Mouse (Mus musculus) ES-E14 (cell line): ENCODE results near the gene Aifm3. TPM values are rescaled to one million over a fixed set of nuclear protein-coding genes. Genes with fewer than 3 reads are reported as not detected.

Experiments used
- DNase-seq: peaks from one replicate; pipeline ENCODE4 v3.0.0-alpha.2; 2013; ENCODE audit warnings: low read depth, low spot score
- H3K27ac ChIP-seq: 2 replicates; pipeline ENCODE4 v1.5.1; 2012; ENCODE audit warnings: low read depth, mild to moderate bottlenecking, low read length, moderate library complexity, mixed read lengths; ENCODE audit not compliant: poor library complexity, insufficient read depth, severe bottlenecking
- H3K36me3 ChIP-seq: 2 replicates; pipeline ENCODE4 v1.6.1; 2012; ENCODE audit warnings: mild to moderate bottlenecking, low read length, moderate library complexity, mixed read lengths; ENCODE audit not compliant: control insufficient read depth, poor library complexity, insufficient read depth, severe bottlenecking
- H3K4me1 ChIP-seq, 2 experiments: fragments of 150-350 bp in 1 of 2; sonication (generic) in 1 of 2; 2 replicates each; pipeline ENCODE4 v1.6.1; 2012; ENCODE audit warnings: low read length in 2 of 2, mild to moderate bottlenecking in 1 of 2, mixed read lengths in 1 of 2; ENCODE audit not compliant: control insufficient read depth in 2 of 2, insufficient read depth in 2 of 2, poor library complexity in 1 of 2
- H3K4me3 ChIP-seq, 2 experiments: fragments of 150-350 bp in 1 of 2; sonication (generic) in 1 of 2; 2 replicates each; pipeline ENCODE4 v1.5.1; 2012; ENCODE audit warnings: low read length in 2 of 2, low read depth in 1 of 2, mild to moderate bottlenecking in 1 of 2, mixed read lengths in 1 of 2; ENCODE audit not compliant: insufficient read depth in 1 of 2, poor library complexity in 1 of 2, severe bottlenecking in 1 of 2
- H3K9ac ChIP-seq: 2 replicates; pipeline ENCODE4 v1.6.1; 2012; ENCODE audit warnings: low read depth, mild to moderate bottlenecking, low read length, mixed read lengths; ENCODE audit not compliant: poor library complexity, insufficient read depth, severe bottlenecking
- H3K9me3 ChIP-seq: fragments of 150-350 bp; sonication (generic); 2 replicates; pipeline ENCODE4 v1.6.1; 2012; ENCODE audit warnings: low read depth, mild to moderate bottlenecking, low read length; ENCODE audit not compliant: control insufficient read depth, insufficient read depth
- CHD2 ChIP-seq: IDR thresholded peaks from 2 replicates; pipeline ENCODE4 v1.6.1; 2014; ENCODE audit warnings: mild to moderate bottlenecking, low read depth, low read length, inconsistent platforms
- HCFC1 ChIP-seq: IDR thresholded peaks from 2 replicates; pipeline ENCODE4 v1.6.1; 2012; ENCODE audit warnings: low read length, inconsistent platforms, borderline replicate concordance; ENCODE audit not compliant: insufficient read depth
- MAFK ChIP-seq: IDR thresholded peaks from 2 replicates; pipeline ENCODE4 v1.6.1; 2014; ENCODE audit warnings: mild to moderate bottlenecking, low read depth, low read length, inconsistent platforms; ENCODE audit not compliant: insufficient read depth
- ZC3H11A ChIP-seq: IDR thresholded peaks from 2 replicates; pipeline ENCODE4 v1.6.1; 2012; ENCODE audit warnings: low read depth, mild to moderate bottlenecking, inconsistent platforms, low read length, borderline replicate concordance
- ZNF384 ChIP-seq: IDR thresholded peaks from 2 replicates; pipeline ENCODE4 v1.6.1; 2012; ENCODE audit warnings: low read depth, low read length, inconsistent platforms
- in situ Hi-C, 2 experiments: fragments of 600-800 bp; cut with MboI; formaldehyde crosslinking; loops; one replicate each; pipeline ENCODE4 v1.15.1; 2025; ENCODE audit warnings: low sequenced_read_pairs in 2 of 2, inconsistent platforms in 1 of 2; ENCODE audit not compliant: unreplicated experiment in 2 of 2
- total RNA-seq: library from RNA; depleted of rRNA; stranded (reverse); fragments of 300-350 nt; gene quantifications from 2 replicates; pipeline ENCODE4 v1.2.3, GENCODE M21; 2012

The Aifm3 gene
- total RNA-seq, 1 experiment: 3.0 TPM

GRCm38 (mm10) chr16:17460254-17460653 lies 29.2 kb upstream of the Aifm3 start:
- in situ Hi-C loops: no loop called here
- Histone ChIP-seq H3K4me1 (peaks cover 11 to 13% of the 10 kb centered on the region in 2 experiments), H3K9me3 (no peaks in the 10 kb centered on the region), H3K36me3 (peaks cover 8% of the 10 kb centered on the region), H3K4me3 (no peak overlapping the region), H3K27ac (no peak overlapping the region), H3K9ac (no peak overlapping the region)
- TF ChIP-seq CHD2 (no peak), ZC3H11A (no peak), ZNF384 (no peak), MAFK (no peak), HCFC1 (no peak)
- DNase-seq: no peak

GRCm38 (mm10) chr16:17461596-17461995 lies 27.8 kb upstream of the Aifm3 start:
- Histone ChIP-seq H3K4me1 (peaks cover 7 to 8% of the 10 kb centered on the region in 2 experiments; a peak in 3 of 4 replicates), H3K27ac (no peak overlapping the region), H3K36me3 (peaks cover 6% of the 10 kb centered on the region; the same call in 1 of the 2 replicates), H3K9ac (no peak overlapping the region), H3K9me3 (no peaks in the 10 kb centered on the region), H3K4me3 (no peak overlapping the region)
- TF ChIP-seq ZNF384 (no peak), MAFK (no peak), ZC3H11A (no peak), CHD2 (no peak), HCFC1 (no peak)
- no peak for DNase-seq
- in situ Hi-C loops: no loop called here

DNA sequence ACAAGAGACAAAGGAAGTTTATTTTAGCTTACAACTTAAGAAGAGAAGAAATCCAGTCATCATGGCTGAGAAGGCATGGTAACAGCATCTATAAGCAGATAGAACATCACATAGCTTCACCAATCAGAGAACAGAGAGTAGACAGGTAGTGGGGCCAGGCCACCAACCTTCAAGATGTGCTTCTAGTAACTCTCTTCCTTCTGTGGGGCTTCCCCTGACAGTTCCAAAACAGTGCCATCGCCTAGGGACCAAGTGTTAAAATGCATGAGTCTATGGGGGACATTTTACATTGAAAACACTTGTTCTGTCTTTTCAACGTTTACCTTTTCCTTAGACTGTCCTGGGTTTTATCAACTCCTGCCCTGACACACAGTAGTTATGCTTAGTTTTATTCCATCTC lies 26.2 kb upstream of the Aifm3 start:
- in situ Hi-C loops: no loop called here
- TF ChIP-seq ZC3H11A: no peak
- H3K27ac ChIP-seq: no peak overlapping the region
- H3K4me1 ChIP-seq: no peaks in the 10 kb centered on the region; a peak in 1 of 4 replicates
- H3K9ac ChIP-seq: no peak overlapping the region
- no peak for DNase-seq
- H3K9me3 ChIP-seq: no peaks in the 10 kb centered on the region
- no peak overlapping the region for H3K4me3 ChIP-seq
- H3K36me3 ChIP-seq: peaks cover 6% of the 10 kb centered on the region; the same call in 1 of the 2 replicates

- in situ Hi-C loops: no loop called here
- no peak for DNase-seq
Measured at GRCm38 (mm10) chr16:17466875-17467663, 22.3 kb upstream of the Aifm3 start.

More at GRCm38 (mm10) chr16:17466875-17467663, 22.3 kb upstream of the Aifm3 start:
- Histone ChIP-seq H3K9ac (no peak overlapping the region), H3K9me3 (no peaks in the 10 kb centered on the region), H3K4me1 (no peaks in the 10 kb centered on the region), H3K27ac (no peak overlapping the region), H3K36me3 (peaks cover 11% of the 10 kb centered on the region), H3K4me3 (no peak overlapping the region)
- TF ChIP-seq MAFK (no peak), HCFC1 (no peak), ZNF384 (no peak), CHD2 (no peak), ZC3H11A (no peak)
